Mouse (Mus musculus) midbrain, embryonic 10.5 days (tissue): ENCODE data around the gene Atg9b. TPM values are rescaled to one million over a fixed set of nuclear protein-coding genes. Genes with fewer than 3 reads are reported as not detected.
A peak's percentile ranks its signal among the peaks of the same experiment; 100 is the strongest.

Experiments
- DNase-seq: peaks from one replicate; pipeline ENCODE4 v3.0.0-alpha.2; 2017; ENCODE audit warnings: low spot score
- H3K27ac ChIP-seq: fragments of 300-500 bp; sonication (generic); replicated peaks from 2 replicates; pipeline ENCODE4 v1.5.1; 2016; ENCODE audit warnings: mild to moderate bottlenecking
- H3K27me3 ChIP-seq: fragments of 300-500 bp; sonication (generic); 2 replicates; pipeline ENCODE4 v1.6.1; 2016; ENCODE audit warnings: low read depth, mild to moderate bottlenecking; ENCODE audit not compliant: poor library complexity, severe bottlenecking
- H3K36me3 ChIP-seq: fragments of 300-500 bp; sonication (generic); 2 replicates; pipeline ENCODE4 v1.6.1; 2016; ENCODE audit warnings: mild to moderate bottlenecking, moderate library complexity
- H3K4me1 ChIP-seq: fragments of 300-500 bp; sonication (generic); 2 replicates; pipeline ENCODE4 v1.6.1; 2016
- H3K4me3 ChIP-seq: fragments of 300-500 bp; sonication (generic); 2 replicates; pipeline ENCODE4 v1.5.1; 2016; ENCODE audit warnings: mild to moderate bottlenecking, moderate library complexity
- H3K9me3 ChIP-seq: fragments of 300-500 bp; sonication (generic); replicated peaks from 2 replicates; pipeline ENCODE4 v1.6.1; 2016; ENCODE audit warnings: mild to moderate bottlenecking
- WGBS: fragments of 180-500 bp; shearing (Covaris S2); methylation state at CpG from one replicate; pipeline ENCODE4 v1.1.7; 2016; 5-methylcytosine and 5-hydroxymethylcytosine counted together
- polyA plus RNA-seq: library from polyadenylated mRNA; unstranded; fragments of >200 nt; fragmentation: Nextera tagmentation; extraction: Ambion mirVana; gene quantifications from 2 replicates; pipeline ENCODE4 v1.2.1, GENCODE M21; 2016

Gene Atg9b
- polyA plus RNA-seq, 1 experiment from 2014 or later = 0.72 TPM

DNA sequence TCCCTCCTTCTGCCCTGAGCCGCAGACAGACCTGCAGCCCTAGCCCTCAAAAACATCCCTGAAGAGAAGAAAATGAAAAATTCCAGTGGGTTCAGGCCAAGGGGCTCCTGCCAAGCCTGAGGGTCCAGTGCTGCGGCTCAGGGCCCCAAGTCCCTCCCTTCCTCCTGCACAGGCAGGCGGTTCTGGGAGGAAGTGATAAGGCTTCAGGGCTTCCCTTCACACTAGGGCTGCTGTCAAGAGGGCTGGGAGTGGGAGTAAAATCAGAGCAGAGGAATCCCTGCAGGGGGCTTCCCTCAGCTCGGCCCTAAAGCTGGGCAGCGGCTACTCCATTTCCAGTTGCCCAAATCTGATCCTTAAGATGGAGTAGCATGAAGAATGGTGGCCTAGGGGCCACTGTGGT, 26.4 kb downstream of the Atg9b start:
- no peaks in the 10 kb centered on the region for H3K36me3 ChIP-seq
- H3K4me3 ChIP-seq = no peak overlapping the region
- DNase-seq = no peak
- WGBS = 55% methylated on average over 5 of the region's 5 CpGs
- 0 out of 2 replicates have a peak, but pooled peaks cover 9% of the 10 kb centered on the region for H3K27me3 ChIP-seq
- no peaks in the 10 kb centered on the region for H3K9me3 ChIP-seq
- H3K4me1 ChIP-seq = peaks cover 26% of the 10 kb centered on the region
- 0 out of 2 replicates have a peak overlapping the region, but pooled peaks have one; percentile 15 for H3K27ac ChIP-seq

DNA sequence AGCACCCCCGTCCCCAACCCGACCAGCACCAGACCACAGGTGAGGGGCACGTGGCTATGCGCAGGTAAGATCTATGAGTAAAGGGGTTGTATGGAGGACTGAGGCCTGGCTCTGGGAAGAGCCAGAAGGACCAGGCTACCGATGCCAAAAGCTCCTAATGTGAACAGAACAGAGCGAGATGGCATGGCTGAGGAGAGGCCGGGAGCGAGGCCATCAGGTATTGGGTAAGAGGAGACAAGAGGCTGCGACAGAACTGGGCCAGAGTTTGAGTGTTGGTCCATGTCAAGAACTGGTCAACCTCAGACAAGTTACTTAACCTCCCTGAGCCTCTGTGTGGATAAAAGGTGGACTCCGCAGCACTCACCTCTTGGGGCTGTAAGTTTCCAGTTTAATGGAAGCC, 27.0 kb downstream of the Atg9b start:
- Histone ChIP-seq H3K27me3 (0 out of 2 replicates have a peak, but pooled peaks cover 9% of the 10 kb centered on the region), H3K4me1 (peaks cover 26% of the 10 kb centered on the region), H3K36me3 (no peaks in the 10 kb centered on the region), H3K4me3 (0 out of 2 replicates have a peak overlapping the region, but pooled peaks have one; percentile 14), H3K27ac (peak overlapping the region; percentile 15; the same call in 1 of the 2 replicates), H3K9me3 (no peaks in the 10 kb centered on the region)
- WGBS = 86% methylated on average over 10 of the region's 10 CpGs
- DNase-seq = no peak

DNA sequence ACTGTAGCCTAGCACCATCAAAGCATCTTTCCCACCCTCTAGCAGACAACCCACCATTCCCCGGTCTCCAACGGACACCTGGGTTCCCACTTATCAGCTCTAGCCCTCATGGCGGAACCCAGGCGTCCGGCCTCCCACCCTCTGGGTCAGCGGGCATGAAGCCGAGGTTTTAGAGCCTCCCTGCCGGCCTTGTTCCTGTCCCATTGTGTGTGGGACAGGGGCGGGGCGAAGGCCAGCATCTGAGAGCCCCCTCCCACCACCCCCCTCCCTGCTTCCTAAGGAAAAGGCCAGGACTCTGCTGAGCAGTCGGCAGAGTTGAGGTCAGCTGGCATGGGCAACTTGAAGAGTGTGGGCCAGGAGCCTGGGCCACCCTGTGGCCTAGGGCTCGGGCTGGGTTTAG, 27.4 kb downstream of the Atg9b start, which contains the start of gene Nos3:
Gene Nos3, plus strand, starts transcription at position 303 of the 400 bp plus-strand sequence.
- peak within 1 kb of the TSS; percentile 15; the same call in 1 of the 2 replicates for H3K27ac ChIP-seq
- H3K36me3 ChIP-seq = no peaks in the 10 kb centered on the region
- 42% methylated on average over 12 of the region's 12 CpGs for WGBS
- no peak for DNase-seq
- no peaks in the 10 kb centered on the region for H3K9me3 ChIP-seq
- H3K4me1 ChIP-seq = peaks cover 23% of the 10 kb centered on the region
- peak within 1 kb of the TSS; percentile 14; the same call in 1 of the 2 replicates for H3K4me3 ChIP-seq
- 0 out of 2 replicates have a peak, but pooled peaks cover 9% of the 10 kb centered on the region for H3K27me3 ChIP-seq

DNA sequence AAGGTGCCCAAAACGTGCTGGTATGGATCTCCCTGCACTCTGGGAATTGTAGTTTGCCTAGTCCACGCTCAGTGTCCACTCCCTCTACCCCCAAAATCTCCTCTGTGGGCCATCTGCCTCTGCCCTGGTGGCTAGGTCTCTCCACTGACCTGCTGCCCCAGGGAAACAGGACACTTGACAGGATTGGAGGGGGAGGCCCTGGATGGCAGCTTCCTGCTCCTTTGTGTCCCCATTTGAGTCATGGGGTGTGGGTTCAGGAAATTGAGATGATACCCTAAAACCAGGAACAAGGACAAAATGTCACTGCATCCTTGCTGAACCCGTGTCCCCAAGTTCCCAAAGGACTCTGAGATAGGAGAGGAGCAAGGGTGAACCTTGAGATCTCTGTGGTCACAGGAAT, 27.9 kb downstream of the Atg9b start:
- no peak for DNase-seq
- H3K9me3 ChIP-seq = no peaks in the 10 kb centered on the region
- WGBS = 55% methylated on average over 3 of the region's 3 CpGs

DNA sequence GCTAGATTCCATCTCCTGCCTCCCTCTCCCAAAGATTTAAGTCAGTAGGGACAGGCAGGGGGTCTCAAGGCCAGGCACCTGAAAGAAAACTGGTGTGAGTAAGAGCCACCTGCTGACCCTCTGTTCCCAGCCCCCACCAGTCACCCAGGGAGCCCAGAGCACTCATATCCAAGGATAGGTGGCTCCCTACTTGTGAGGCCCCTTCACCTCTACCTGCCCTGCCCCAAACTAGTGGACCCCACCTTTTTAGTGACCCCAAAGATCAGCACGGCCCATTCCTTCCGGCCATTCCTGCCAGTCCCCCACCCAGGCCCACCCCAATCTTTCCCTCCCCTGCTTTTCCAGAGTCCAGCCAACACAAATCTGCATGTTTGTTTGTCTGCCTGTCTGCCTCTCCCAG, 28.5 kb downstream of the Atg9b start:
- Histone ChIP-seq H3K27me3 (0 out of 2 replicates have a peak, but pooled peaks cover 9% of the 10 kb centered on the region), H3K9me3 (no peaks in the 10 kb centered on the region), H3K27ac (no peak overlapping the region), H3K36me3 (no peaks in the 10 kb centered on the region), H3K4me1 (peaks cover 23% of the 10 kb centered on the region), H3K4me3 (no peak overlapping the region)
- DNase-seq = no peak
- 79% methylated on average over 2 of the region's 2 CpGs for WGBS

More for the DNA sequence above, 27.9 kb downstream of the Atg9b start:
- Histone ChIP-seq H3K27me3 (0 out of 2 replicates have a peak, but pooled peaks cover 9% of the 10 kb centered on the region), H3K4me3 (no peak overlapping the region), H3K36me3 (no peaks in the 10 kb centered on the region), H3K4me1 (peaks cover 23% of the 10 kb centered on the region), H3K27ac (no peak overlapping the region)

DNA sequence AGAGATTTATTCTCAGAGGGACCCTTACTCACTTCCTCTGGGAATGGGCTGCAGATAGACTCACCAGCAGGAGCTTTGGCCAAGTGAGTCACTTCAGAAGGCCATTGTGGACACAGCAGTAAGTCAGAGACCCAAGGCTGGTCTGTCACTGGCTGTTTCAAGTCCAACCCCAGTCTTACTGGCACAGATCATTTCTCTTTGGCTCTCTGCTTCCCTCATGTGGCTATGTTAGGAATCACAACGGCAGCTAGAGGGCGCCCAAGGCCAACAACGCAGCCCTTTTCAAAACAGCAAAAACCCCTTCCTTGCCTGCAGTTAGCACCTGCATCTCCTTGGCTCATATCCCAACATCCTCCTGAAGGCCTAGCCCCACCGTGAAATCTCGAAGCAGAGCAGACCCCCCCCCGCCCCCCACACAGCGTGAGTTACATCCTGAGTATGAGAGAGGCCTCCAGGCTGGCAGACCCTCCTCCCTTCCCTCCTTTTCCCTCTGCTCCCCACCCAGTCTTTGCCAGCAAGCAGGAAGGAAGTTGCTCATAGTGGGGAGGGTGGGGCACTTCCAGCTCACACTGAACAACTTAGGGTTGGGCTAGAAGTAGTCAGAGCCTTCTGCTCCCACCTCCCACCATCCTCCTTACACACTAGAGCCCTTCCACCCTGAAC, 31.0 kb downstream of the Atg9b start:
- DNase-seq = peak; percentile 82
- Histone ChIP-seq H3K9me3 (no peaks in the 10 kb centered on the region), H3K36me3 (no peaks in the 10 kb centered on the region), H3K4me3 (no peak overlapping the region), H3K4me1 (peaks cover 21% of the 10 kb centered on the region), H3K27me3 (0 out of 2 replicates have a peak, but pooled peaks cover 9% of the 10 kb centered on the region), H3K27ac (peak overlapping the region; percentile 23; the same call in 1 of the 2 replicates)
- WGBS = 2% methylated on average over 7 of the region's 7 CpGs

DNA sequence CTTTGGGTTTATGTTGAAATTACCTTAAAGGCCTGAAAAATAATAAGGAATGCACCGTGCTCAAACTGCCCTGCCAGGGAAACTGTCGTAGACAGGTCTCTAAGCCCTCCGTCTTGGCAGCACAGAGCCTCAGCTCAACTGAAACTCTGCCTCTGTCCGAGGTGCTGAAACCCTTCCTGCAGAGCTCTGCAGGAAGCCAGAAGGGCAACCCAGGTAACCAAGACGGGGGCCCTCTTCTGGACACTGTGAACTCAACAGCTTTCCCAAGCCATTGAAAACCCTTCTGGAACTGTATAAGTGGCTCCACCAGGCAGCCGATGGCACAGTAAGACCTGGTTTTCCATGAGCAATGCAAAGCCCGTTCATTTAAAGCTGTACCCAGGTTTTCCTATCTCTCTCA, 34.5 kb downstream of the Atg9b start:
- H3K4me3 ChIP-seq = no peak overlapping the region
- no peaks in the 10 kb centered on the region for H3K36me3 ChIP-seq
- DNase-seq = peak; percentile 84
- H3K9me3 ChIP-seq = no peaks in the 10 kb centered on the region
- no peak overlapping the region for H3K27ac ChIP-seq
- 22% methylated on average over 7 of the region's 7 CpGs for WGBS
- peaks cover 26% of the 10 kb centered on the region for H3K27me3 ChIP-seq
- peaks cover 30% of the 10 kb centered on the region for H3K4me1 ChIP-seq

DNA sequence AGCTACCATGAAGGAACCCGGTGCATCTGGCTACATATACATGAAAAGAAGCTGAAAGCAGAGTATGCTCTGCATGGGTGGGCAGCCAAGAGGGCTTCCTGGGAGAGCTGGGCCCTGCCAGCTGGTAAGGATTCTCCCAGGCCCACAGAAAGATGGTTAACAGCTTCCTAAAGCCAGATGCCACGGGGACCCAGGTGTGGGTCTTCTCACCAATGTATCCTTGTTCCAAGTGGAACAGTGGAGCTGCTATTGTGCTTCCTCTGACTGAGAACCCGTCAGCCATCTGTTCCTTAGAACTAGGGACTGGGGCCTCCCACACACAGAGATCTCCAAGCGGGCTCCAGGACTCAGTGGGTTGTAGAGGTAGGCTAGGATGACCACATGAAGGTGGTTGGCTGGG, 35.2 kb downstream of the Atg9b start:
- Histone ChIP-seq H3K36me3 (no peaks in the 10 kb centered on the region), H3K27me3 (peaks cover 33% of the 10 kb centered on the region), H3K9me3 (no peaks in the 10 kb centered on the region), H3K4me1 (peaks cover 37% of the 10 kb centered on the region), H3K27ac (no peak overlapping the region), H3K4me3 (no peak overlapping the region)
- DNase-seq = no peak
- WGBS = 62% methylated on average over 4 of the region's 4 CpGs

DNA sequence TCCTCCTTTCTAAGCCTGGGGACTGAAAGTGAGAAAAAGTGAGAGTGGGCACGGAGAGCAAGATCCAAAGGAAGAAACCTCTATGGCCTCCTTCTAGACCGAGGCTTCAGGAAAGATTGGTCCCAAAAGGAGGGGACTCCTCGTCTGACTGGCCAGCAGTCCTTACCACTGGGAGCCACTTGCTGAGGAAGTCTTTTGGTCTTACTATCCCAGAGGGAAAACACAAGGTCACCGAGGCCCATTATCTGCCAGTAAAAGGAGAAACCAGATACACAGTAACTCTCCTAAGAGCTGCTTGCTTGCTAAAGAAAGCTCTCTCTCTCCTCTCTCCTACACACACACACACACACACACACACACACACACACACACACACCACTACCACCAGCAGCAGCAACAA, 38.6 kb downstream of the Atg9b start:
- Histone ChIP-seq H3K4me3 (peak overlapping the region; percentile 80; the same call in 1 of the 2 replicates), H3K4me1 (peaks cover 65% of the 10 kb centered on the region), H3K9me3 (no peaks in the 10 kb centered on the region), H3K36me3 (no peaks in the 10 kb centered on the region), H3K27me3 (peaks cover 64% of the 10 kb centered on the region), H3K27ac (peak overlapping the region; percentile 91)
- no peak for DNase-seq
- WGBS = 30% methylated on average over 4 of the region's 4 CpGs

DNA sequence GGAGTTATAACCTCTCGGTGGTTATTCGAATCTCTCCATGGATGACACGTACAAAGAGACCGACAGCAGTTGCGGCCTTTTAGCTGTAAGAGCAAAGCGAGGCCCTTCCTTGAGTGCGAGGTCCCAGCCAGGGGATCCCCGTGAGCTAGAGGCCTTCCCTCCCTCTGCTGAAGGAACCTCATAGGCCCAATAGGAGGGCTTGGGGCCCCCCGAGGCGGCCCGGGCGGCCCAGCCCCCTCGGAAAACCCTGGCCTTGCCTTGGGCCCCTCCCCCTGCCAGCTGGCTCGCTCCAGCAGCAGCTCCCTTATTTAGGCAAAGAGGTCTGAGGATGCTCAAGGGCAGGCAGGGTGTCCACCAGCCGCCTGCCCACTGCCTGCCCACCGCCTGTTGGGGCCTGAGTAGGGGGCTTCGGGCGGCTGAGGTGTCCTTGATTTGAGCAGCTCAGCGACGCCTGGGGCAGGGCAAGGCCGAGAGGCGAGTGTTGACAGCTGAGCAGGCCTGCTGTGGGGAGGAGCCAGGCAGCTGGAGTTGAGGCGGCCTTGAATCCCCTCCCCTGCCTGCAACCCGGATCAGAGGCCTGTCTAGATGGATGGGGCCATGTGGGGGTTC, 39.6 kb downstream of the Atg9b start:
- peaks cover 74% of the 10 kb centered on the region for H3K4me1 ChIP-seq
- peaks cover 74% of the 10 kb centered on the region for H3K27me3 ChIP-seq
- H3K27ac ChIP-seq = peak overlapping the region; percentile 91
- under 1% methylated on average over 24 of the region's 24 CpGs for WGBS
- DNase-seq = peak; percentile 76
- peak overlapping the region; percentile 80 for H3K4me3 ChIP-seq
- H3K36me3 ChIP-seq = no peaks in the 10 kb centered on the region
- no peaks in the 10 kb centered on the region for H3K9me3 ChIP-seq

DNA sequence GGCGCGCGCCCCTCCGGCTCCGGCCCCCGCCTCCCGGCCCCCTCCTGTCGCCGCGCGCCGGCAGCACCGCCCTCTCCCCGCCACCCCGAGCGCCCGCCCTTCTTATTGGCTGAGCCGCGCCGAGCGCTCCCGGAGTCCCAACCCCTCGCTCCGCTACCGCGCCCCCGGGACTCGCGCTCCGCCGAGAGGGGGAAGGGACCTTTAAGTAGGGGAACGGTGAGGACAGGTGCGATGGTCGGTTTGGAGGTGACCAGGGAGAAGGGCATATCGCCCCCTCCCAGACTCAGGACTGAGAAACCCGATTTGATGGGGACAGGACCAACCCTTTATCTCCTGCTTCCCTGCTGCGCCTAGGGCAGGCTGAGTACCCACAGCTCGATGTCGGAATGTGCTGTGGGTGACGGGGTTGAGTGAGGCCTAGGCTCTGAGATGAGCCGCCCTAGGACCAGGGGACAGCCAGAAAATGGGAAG, 40.2 kb downstream of the Atg9b start:
- H3K27me3 ChIP-seq = peaks cover 80% of the 10 kb centered on the region
- no peaks in the 10 kb centered on the region for H3K36me3 ChIP-seq
- WGBS = under 1% methylated on average over 38 of the region's 41 CpGs

DNA sequence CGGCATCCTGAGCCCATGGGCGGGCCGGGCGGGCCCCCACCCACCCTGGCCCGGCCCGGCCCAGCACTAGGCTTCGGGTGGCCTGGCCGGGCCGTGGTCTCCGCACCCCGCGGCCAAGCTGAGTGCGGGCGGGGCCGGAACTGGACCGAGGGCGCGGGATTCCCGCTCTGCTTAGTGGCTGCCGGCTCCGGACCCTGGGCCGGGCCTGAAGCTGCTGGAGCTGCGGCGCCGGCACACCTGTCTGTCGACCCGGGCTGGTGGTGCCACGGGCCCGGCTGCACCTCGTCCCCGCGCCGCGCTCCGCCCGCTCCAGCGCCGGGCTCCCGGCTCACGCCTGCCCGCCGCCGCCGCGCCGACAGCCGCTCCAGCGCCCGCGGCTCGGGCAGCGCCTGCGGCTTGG, 40.7 kb downstream of the Atg9b start, which contains the start of gene Kcnh2:
Gene Kcnh2, minus strand, starts transcription at position 327 of the 400 bp plus-strand sequence.
- H3K27ac ChIP-seq = peak within 1 kb of the TSS; percentile 91
- WGBS = 2% methylated on average over 49 of the region's 53 CpGs
- peak within 1 kb of the TSS; percentile 80 for H3K4me3 ChIP-seq
- H3K27me3 ChIP-seq = peaks cover 85% of the 10 kb centered on the region
- peaks cover 76% of the 10 kb centered on the region for H3K4me1 ChIP-seq
- DNase-seq = no peak
- 0 out of 2 replicates have a peak, but pooled peaks cover under 1% of the 10 kb centered on the region for H3K36me3 ChIP-seq
- no peaks in the 10 kb centered on the region for H3K9me3 ChIP-seq

More for the DNA sequence above, 40.2 kb downstream of the Atg9b start:
- Histone ChIP-seq H3K9me3 (no peaks in the 10 kb centered on the region), H3K27ac (peak overlapping the region; percentile 91), H3K4me1 (peaks cover 78% of the 10 kb centered on the region), H3K4me3 (peak overlapping the region; percentile 80)
- peak; percentile 90 for DNase-seq
